Mouse (Mus musculus) limb, embryonic 11.5 days (tissue): ENCODE measurements at regions not wholly inside any gene's neighbourhood (a gene's known extent, or its start where the extent isn't known, plus 50 kb on each side); places are given as distances from the start of the nearest gene placed in this dataset.
"Not testable (repeated sequence)": the region's sequence is repeated elsewhere in the genome, so short reads cannot be mapped to it uniquely, and the experiment has no call there.

Source experiments
- ATAC-seq: fragments of 200-750 bp; cut with Nextera tagmentation; 2 replicates; pipeline ENCODE4 v1.8.0; 2017; ENCODE audit warnings: low read depth; ENCODE audit not compliant: insufficient number of reproducible peaks, low FRiP score, low TSS enrichment
- DNase-seq: peaks from one replicate; pipeline ENCODE4 v3.0.0-alpha.2; 2015; ENCODE audit warnings: low spot score
- H3K27ac ChIP-seq: fragments of 300-500 bp; sonication (generic); replicated peaks from 2 replicates; pipeline ENCODE4 v1.5.1; 2014; ENCODE audit warnings: low read depth, mild to moderate bottlenecking, low read length
- H3K27me3 ChIP-seq: fragments of 300-500 bp; sonication (generic); 2 replicates; pipeline ENCODE4 v1.6.1; 2014; ENCODE audit warnings: mild to moderate bottlenecking, low read length, mixed read lengths; ENCODE audit not compliant: control insufficient read depth, insufficient read depth
- H3K36me3 ChIP-seq: fragments of 300-500 bp; sonication (generic); 2 replicates; pipeline ENCODE4 v1.6.1; 2014; ENCODE audit warnings: mild to moderate bottlenecking, low read length, moderate library complexity, mixed read lengths; ENCODE audit not compliant: control insufficient read depth, insufficient read depth
- H3K4me1 ChIP-seq: fragments of 300-500 bp; sonication (generic); 2 replicates; pipeline ENCODE4 v1.6.1; 2014; ENCODE audit warnings: low read length, mixed read lengths; ENCODE audit not compliant: control insufficient read depth, insufficient read depth
- H3K4me2 ChIP-seq: fragments of 300-500 bp; sonication (generic); 2 replicates; pipeline ENCODE4 v1.6.1; 2014; ENCODE audit warnings: low read depth, mild to moderate bottlenecking, moderate library complexity; ENCODE audit not compliant: severe bottlenecking
- H3K4me3 ChIP-seq: fragments of 300-500 bp; sonication (generic); 2 replicates; pipeline ENCODE4 v1.5.1; 2014; ENCODE audit warnings: low read depth, low read length
- H3K9ac ChIP-seq: fragments of 300-500 bp; sonication (generic); 2 replicates; pipeline ENCODE4 v1.6.1; 2014; ENCODE audit warnings: mild to moderate bottlenecking, low read length
- H3K9me3 ChIP-seq: fragments of 300-500 bp; sonication (generic); 2 replicates; pipeline ENCODE4 v1.6.1; 2016; ENCODE audit warnings: low read length; ENCODE audit not compliant: control insufficient read depth
- WGBS: fragments of 180-500 bp; shearing (Covaris S2); extraction: QIAGEN DNeasy Blood & Tissue Kit; methylation state at CpG from one replicate; pipeline ENCODE4 v1.1.7; 2014; 5-methylcytosine and 5-hydroxymethylcytosine counted together

- not testable (repeated sequence) for H3K4me3 ChIP-seq, H3K9ac ChIP-seq, H3K4me1 ChIP-seq, H3K4me2 ChIP-seq, H3K27ac ChIP-seq, ATAC-seq, H3K9me3 ChIP-seq, H3K27me3 ChIP-seq, H3K36me3 ChIP-seq, DNase-seq
Observed at GRCm38 (mm10) chr6:67954570-67954969, 419.0 kb upstream of the Tacstd2 start.

DNA sequence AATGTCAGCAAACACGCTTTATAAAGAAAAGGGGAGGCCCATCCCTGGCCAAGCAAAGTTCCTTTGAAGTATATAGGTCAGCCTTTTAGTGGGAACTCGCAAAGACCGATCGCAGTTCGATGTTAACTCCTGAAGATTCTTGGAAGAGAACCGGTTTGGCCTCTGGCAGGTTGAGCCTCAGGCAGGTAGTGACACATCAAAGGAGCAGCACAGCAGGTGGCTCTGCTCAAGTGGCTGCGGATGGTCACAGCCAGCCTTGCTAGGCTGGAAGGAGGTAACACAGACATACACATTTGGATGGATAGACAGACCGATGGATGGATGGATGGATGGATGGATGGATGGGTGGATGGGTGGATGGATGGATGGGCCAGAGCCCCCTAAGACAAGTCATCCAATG, 395.9 kb upstream of the Tacstd2 start:
- not testable (repeated sequence) for H3K9ac ChIP-seq, H3K4me3 ChIP-seq, ATAC-seq, DNase-seq, H3K9me3 ChIP-seq, H3K4me2 ChIP-seq, H3K27me3 ChIP-seq, H3K4me1 ChIP-seq, H3K27ac ChIP-seq, H3K36me3 ChIP-seq
- 22% methylated on average over 8 of the region's 8 CpGs for WGBS

- ATAC-seq: no peak
- no peak overlapping the region for H3K4me3 ChIP-seq
Observed at GRCm38 (mm10) chr6:67922537-67922936, 386.9 kb upstream of the Tacstd2 start.

GRCm38 (mm10) chr6:67913903-67914302, 378.3 kb upstream of the Tacstd2 start:
- DNase-seq (no peak), ATAC-seq (no peak)
- Histone ChIP-seq H3K9me3 (no peaks in the 10 kb centered on the region), H3K4me2 (no peak overlapping the region), H3K9ac (no peak overlapping the region), H3K27me3 (no peaks in the 10 kb centered on the region), H3K4me3 (no peak overlapping the region), H3K36me3 (no peaks in the 10 kb centered on the region), H3K4me1 (no peaks in the 10 kb centered on the region), H3K27ac (no peak overlapping the region)
- WGBS: 77% methylated on average over 2 of the region's 2 CpGs

More at GRCm38 (mm10) chr6:67922537-67922936, 386.9 kb upstream of the Tacstd2 start:
- H3K27ac ChIP-seq: no peak overlapping the region
- no peaks in the 10 kb centered on the region for H3K36me3 ChIP-seq
- no peak overlapping the region for H3K4me2 ChIP-seq
- no peak overlapping the region for H3K9ac ChIP-seq
- H3K27me3 ChIP-seq: no peaks in the 10 kb centered on the region
- DNase-seq: no peak
- H3K9me3 ChIP-seq: no peaks in the 10 kb centered on the region
- no peaks in the 10 kb centered on the region for H3K4me1 ChIP-seq

- Histone ChIP-seq H3K36me3 (no peaks in the 10 kb centered on the region), H3K9ac (no peak overlapping the region), H3K27me3 (no peaks in the 10 kb centered on the region), H3K9me3 (no peaks in the 10 kb centered on the region), H3K4me2 (no peak overlapping the region), H3K27ac (no peak overlapping the region), H3K4me1 (no peaks in the 10 kb centered on the region), H3K4me3 (no peak overlapping the region)
- no peak for DNase-seq
- 87% methylated on average over 3 of the region's 3 CpGs for WGBS
- no peak for ATAC-seq
Observed at GRCm38 (mm10) chr6:67913309-67913708, 377.7 kb upstream of the Tacstd2 start.

- Histone ChIP-seq H3K4me1 (no peaks in the 10 kb centered on the region), H3K4me2 (no peak overlapping the region), H3K36me3 (no peaks in the 10 kb centered on the region), H3K9ac (no peak overlapping the region), H3K27ac (no peak overlapping the region), H3K4me3 (no peak overlapping the region), H3K27me3 (no peaks in the 10 kb centered on the region), H3K9me3 (no peaks in the 10 kb centered on the region)
- no peak for ATAC-seq
- 85% methylated on average over 3 of the region's 3 CpGs for WGBS
- DNase-seq: no peak
Observed at GRCm38 (mm10) chr6:67896495-67896894, 360.9 kb upstream of the Tacstd2 start.

DNA sequence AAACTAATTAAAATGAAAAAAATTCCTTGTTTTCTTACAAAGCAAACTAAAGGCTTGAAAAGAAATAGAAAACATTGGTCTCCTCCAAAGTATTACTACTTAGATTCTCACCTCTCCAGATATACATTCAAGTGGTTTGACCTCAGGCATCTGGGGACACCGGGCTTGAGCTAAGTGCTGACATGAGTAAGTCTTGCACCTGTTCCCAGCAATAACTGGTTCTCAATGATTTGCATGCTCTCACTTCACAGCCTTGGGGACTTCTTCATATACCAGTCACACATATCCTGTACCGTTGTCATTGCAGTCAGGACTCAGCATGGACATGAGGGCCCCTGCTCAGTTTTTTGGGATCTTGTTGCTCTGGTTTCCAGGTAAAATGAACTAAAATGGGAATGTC, 360.3 kb upstream of the Tacstd2 start:
- Histone ChIP-seq H3K27ac (no peak overlapping the region), H3K36me3 (no peaks in the 10 kb centered on the region), H3K4me2 (no peak overlapping the region), H3K4me3 (no peak overlapping the region), H3K27me3 (no peaks in the 10 kb centered on the region), H3K9ac (no peak overlapping the region), H3K4me1 (no peaks in the 10 kb centered on the region), H3K9me3 (no peaks in the 10 kb centered on the region)
- ATAC-seq (no peak), DNase-seq (no peak)
- 95% methylated on average over 2 of the region's 2 CpGs for WGBS

- no peaks in the 10 kb centered on the region for H3K27me3 ChIP-seq
- no peaks in the 10 kb centered on the region for H3K9me3 ChIP-seq
- WGBS: 77% methylated on average over 2 of the region's 2 CpGs
- H3K9ac ChIP-seq: no peak overlapping the region
- no peak overlapping the region for H3K27ac ChIP-seq
- DNase-seq (no peak), ATAC-seq (no peak)
- no peaks in the 10 kb centered on the region for H3K4me1 ChIP-seq
- no peak overlapping the region for H3K4me2 ChIP-seq
- no peaks in the 10 kb centered on the region for H3K36me3 ChIP-seq
- H3K4me3 ChIP-seq: no peak overlapping the region
Observed at GRCm38 (mm10) chr6:67887586-67887985, 352.0 kb upstream of the Tacstd2 start.

DNA sequence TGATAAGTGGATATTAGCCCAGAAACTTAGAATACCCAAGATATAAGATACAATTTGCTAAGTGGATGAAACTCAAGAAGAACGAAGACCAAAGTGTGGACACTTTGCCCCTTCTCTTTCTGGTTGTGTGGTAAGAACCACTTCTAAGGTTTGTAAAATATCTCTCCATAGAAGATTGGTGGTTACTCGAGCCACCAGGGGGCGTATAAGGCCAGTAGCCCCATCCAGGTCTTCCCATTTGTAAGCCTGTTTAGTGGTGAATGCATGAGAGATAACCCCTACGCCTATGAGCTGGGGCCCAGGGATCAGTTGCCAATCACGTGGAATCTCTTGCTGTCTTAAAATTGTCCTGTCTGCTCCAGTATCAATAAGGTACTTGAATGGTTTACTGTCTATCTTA, 349.3 kb upstream of the Tacstd2 start:
- H3K4me3 ChIP-seq: no peak overlapping the region
- DNase-seq: no peak
- H3K4me2 ChIP-seq: no peak overlapping the region
- no peak overlapping the region for H3K27ac ChIP-seq
- no peak overlapping the region for H3K9ac ChIP-seq
- WGBS: 86% methylated on average over 5 of the region's 5 CpGs
- no peaks in the 10 kb centered on the region for H3K9me3 ChIP-seq
- no peak for ATAC-seq
- H3K36me3 ChIP-seq: no peaks in the 10 kb centered on the region
- no peaks in the 10 kb centered on the region for H3K4me1 ChIP-seq
- H3K27me3 ChIP-seq: no peaks in the 10 kb centered on the region
